Mouse (Mus musculus) embryonic facial prominence, embryonic 13.5 days (tissue): ENCODE measurements at regions not wholly inside any gene's neighbourhood (a gene's known extent, or its start where the extent isn't known, plus 50 kb on each side); places are given as distances from the start of the nearest gene placed in this dataset.

Experiments
- ATAC-seq: fragments of 200-750 bp; cut with Nextera tagmentation; 2 replicates; pipeline ENCODE4 v1.8.0; 2017; ENCODE audit warnings: low read depth; ENCODE audit not compliant: insufficient number of reproducible peaks, insufficient read depth, low FRiP score, low TSS enrichment
- H3K27ac ChIP-seq: fragments of 300-500 bp; sonication (generic); 2 replicates; pipeline ENCODE4 v1.5.1; 2015; ENCODE audit warnings: moderate library complexity, mild to moderate bottlenecking, inconsistent platforms
- H3K27me3 ChIP-seq: fragments of 300-500 bp; sonication (generic); 2 replicates; pipeline ENCODE4 v1.6.1; 2015; ENCODE audit warnings: mild to moderate bottlenecking, inconsistent platforms
- H3K36me3 ChIP-seq: fragments of 300-500 bp; sonication (generic); 2 replicates; pipeline ENCODE4 v1.6.1; 2015; ENCODE audit warnings: mild to moderate bottlenecking, inconsistent platforms
- H3K4me1 ChIP-seq: fragments of 300-500 bp; sonication (generic); 2 replicates; pipeline ENCODE4 v1.6.1; 2015; ENCODE audit warnings: inconsistent platforms
- H3K4me2 ChIP-seq: fragments of 300-500 bp; sonication (generic); 2 replicates; pipeline ENCODE4 v1.6.1; 2015; ENCODE audit warnings: moderate library complexity, mild to moderate bottlenecking, inconsistent platforms
- H3K4me3 ChIP-seq: fragments of 300-500 bp; sonication (generic); 2 replicates; pipeline ENCODE4 v1.5.1; 2015; ENCODE audit warnings: mild to moderate bottlenecking, inconsistent platforms
- H3K9ac ChIP-seq: fragments of 300-500 bp; sonication (generic); 2 replicates; pipeline ENCODE4 v1.6.1; 2015; ENCODE audit warnings: mild to moderate bottlenecking, inconsistent platforms
- H3K9me3 ChIP-seq: fragments of 300-500 bp; sonication (generic); 2 replicates; pipeline ENCODE4 v1.6.1; 2016; ENCODE audit warnings: inconsistent platforms
- WGBS: fragments of 180-500 bp; shearing (Covaris S2); methylation state at CpG from one replicate; pipeline ENCODE4 v1.1.7; 2015; ENCODE audit warnings: mixed read lengths; 5-methylcytosine and 5-hydroxymethylcytosine counted together

GRCm38 (mm10) chr8:8907478-8908165 lies 217.3 kb upstream of the Arglu1 start:
- Histone ChIP-seq H3K4me3 (no peak overlapping the region), H3K27ac (no peak overlapping the region), H3K27me3 (no peaks in the 10 kb centered on the region), H3K36me3 (no peaks in the 10 kb centered on the region), H3K4me2 (no peak overlapping the region), H3K4me1 (no peaks in the 10 kb centered on the region), H3K9me3 (no peaks in the 10 kb centered on the region), H3K9ac (no peak overlapping the region)
- 56% methylated on average over 7 of the region's 7 CpGs for WGBS
- no peak for ATAC-seq

- no peaks in the 10 kb centered on the region for H3K36me3 ChIP-seq
- no peak for ATAC-seq
- H3K27me3 ChIP-seq = no peaks in the 10 kb centered on the region
- H3K9ac ChIP-seq = no peak overlapping the region
- H3K4me2 ChIP-seq = no peak overlapping the region
- no peaks in the 10 kb centered on the region for H3K9me3 ChIP-seq
- H3K27ac ChIP-seq = no peak overlapping the region
- H3K4me1 ChIP-seq = no peaks in the 10 kb centered on the region
- no peak overlapping the region for H3K4me3 ChIP-seq
- 43% methylated on average over 3 of the region's 3 CpGs for WGBS
Observed at GRCm38 (mm10) chr8:8892996-8893395, 202.7 kb upstream of the Arglu1 start.

- Histone ChIP-seq H3K4me2 (no peak overlapping the region), H3K27ac (no peak overlapping the region), H3K4me1 (no peaks in the 10 kb centered on the region), H3K9ac (no peak overlapping the region), H3K4me3 (no peak overlapping the region), H3K27me3 (no peaks in the 10 kb centered on the region), H3K36me3 (no peaks in the 10 kb centered on the region), H3K9me3 (no peaks in the 10 kb centered on the region)
- 70% methylated on average over 5 of the region's 5 CpGs for WGBS
- ATAC-seq = no peak
Observed at GRCm38 (mm10) chr8:8877286-8877685, 187.0 kb upstream of the Arglu1 start.

GRCm38 (mm10) chr8:8876879-8877278 lies 186.6 kb upstream of the Arglu1 start:
- Histone ChIP-seq H3K9me3 (no peaks in the 10 kb centered on the region), H3K4me1 (no peaks in the 10 kb centered on the region), H3K36me3 (no peaks in the 10 kb centered on the region), H3K27me3 (no peaks in the 10 kb centered on the region), H3K4me3 (no peak overlapping the region), H3K4me2 (no peak overlapping the region), H3K9ac (no peak overlapping the region), H3K27ac (no peak overlapping the region)
- ATAC-seq = no peak
- WGBS = 59% methylated on average over 9 of the region's 9 CpGs

GRCm38 (mm10) chr8:8876469-8876868 lies 186.1 kb upstream of the Arglu1 start:
- Histone ChIP-seq H3K4me3 (no peak overlapping the region), H3K4me2 (no peak overlapping the region), H3K9ac (no peak overlapping the region), H3K27ac (no peak overlapping the region), H3K36me3 (no peaks in the 10 kb centered on the region), H3K9me3 (no peaks in the 10 kb centered on the region), H3K4me1 (no peaks in the 10 kb centered on the region), H3K27me3 (no peaks in the 10 kb centered on the region)
- no peak for ATAC-seq
- WGBS = 73% methylated on average over 6 of the region's 6 CpGs

GRCm38 (mm10) chr8:8871938-8872337 lies 181.6 kb upstream of the Arglu1 start:
- H3K4me2 ChIP-seq = no peak overlapping the region
- no peak overlapping the region for H3K4me3 ChIP-seq
- H3K9me3 ChIP-seq = no peaks in the 10 kb centered on the region
- H3K4me1 ChIP-seq = peaks cover 16% of the 10 kb centered on the region
- WGBS = 52% methylated on average over 3 of the region's 3 CpGs
- H3K27me3 ChIP-seq = no peaks in the 10 kb centered on the region
- H3K9ac ChIP-seq = no peak overlapping the region
- H3K27ac ChIP-seq = no peak overlapping the region
- ATAC-seq = no peak
- no peaks in the 10 kb centered on the region for H3K36me3 ChIP-seq

- Histone ChIP-seq H3K27me3 (no peaks in the 10 kb centered on the region), H3K4me1 (peaks cover 17% of the 10 kb centered on the region), H3K36me3 (no peaks in the 10 kb centered on the region), H3K4me2 (no peak overlapping the region), H3K9me3 (no peaks in the 10 kb centered on the region), H3K27ac (no peak overlapping the region), H3K9ac (no peak overlapping the region), H3K4me3 (no peak overlapping the region)
- ATAC-seq = no peak
- WGBS = 47% methylated on average over 8 of the region's 8 CpGs
Observed at GRCm38 (mm10) chr8:8871039-8871438, 180.7 kb upstream of the Arglu1 start.

GRCm38 (mm10) chr8:8870487-8870886 lies 180.2 kb upstream of the Arglu1 start:
- no peak overlapping the region for H3K27ac ChIP-seq

GRCm38 (mm10) chr8:8869338-8869737 lies 179.0 kb upstream of the Arglu1 start:
- Histone ChIP-seq H3K4me3 (no peak overlapping the region), H3K27me3 (no peaks in the 10 kb centered on the region), H3K4me1 (peaks cover 17% of the 10 kb centered on the region), H3K9me3 (no peaks in the 10 kb centered on the region), H3K9ac (no peak overlapping the region), H3K36me3 (no peaks in the 10 kb centered on the region), H3K27ac (no peak overlapping the region), H3K4me2 (no peak overlapping the region)
- WGBS = 70% methylated on average over 6 of the region's 6 CpGs
- no peak for ATAC-seq

More at GRCm38 (mm10) chr8:8870487-8870886, 180.2 kb upstream of the Arglu1 start:
- H3K9ac ChIP-seq = no peak overlapping the region
- ATAC-seq = no peak
- H3K27me3 ChIP-seq = no peaks in the 10 kb centered on the region
- H3K4me3 ChIP-seq = no peak overlapping the region
- peaks cover 17% of the 10 kb centered on the region for H3K4me1 ChIP-seq
- H3K9me3 ChIP-seq = no peaks in the 10 kb centered on the region
- no peak overlapping the region for H3K4me2 ChIP-seq
- WGBS = 9% methylated on average over 4 of the region's 4 CpGs
- no peaks in the 10 kb centered on the region for H3K36me3 ChIP-seq

- WGBS = 58% methylated on average over 8 of the region's 8 CpGs
- no peak for ATAC-seq
- Histone ChIP-seq H3K4me1 (peaks cover 17% of the 10 kb centered on the region), H3K4me2 (no peak overlapping the region), H3K9ac (no peak overlapping the region), H3K27ac (no peak overlapping the region), H3K9me3 (no peaks in the 10 kb centered on the region), H3K4me3 (no peak overlapping the region), H3K27me3 (no peaks in the 10 kb centered on the region), H3K36me3 (no peaks in the 10 kb centered on the region)
Observed at GRCm38 (mm10) chr8:8867924-8868323, 177.6 kb upstream of the Arglu1 start.

GRCm38 (mm10) chr8:8867126-8867777 lies 176.9 kb upstream of the Arglu1 start:
- WGBS = 32% methylated on average over 9 of the region's 9 CpGs
- Histone ChIP-seq H3K27me3 (no peaks in the 10 kb centered on the region), H3K9ac (no peak overlapping the region), H3K9me3 (no peaks in the 10 kb centered on the region), H3K4me2 (no peak overlapping the region; the same call in 1 of the 2 replicates), H3K4me1 (peaks cover 17% of the 10 kb centered on the region), H3K27ac (no peak overlapping the region), H3K4me3 (no peak overlapping the region), H3K36me3 (no peaks in the 10 kb centered on the region)
- no peak for ATAC-seq

- no peak for ATAC-seq
- WGBS = 91% methylated on average over 6 of the region's 6 CpGs
Observed at GRCm38 (mm10) chr8:8862767-8863166, 172.4 kb upstream of the Arglu1 start.

More at GRCm38 (mm10) chr8:8862767-8863166, 172.4 kb upstream of the Arglu1 start:
- Histone ChIP-seq H3K4me1 (peaks cover 10% of the 10 kb centered on the region), H3K4me2 (no peak overlapping the region), H3K9me3 (no peaks in the 10 kb centered on the region), H3K27me3 (no peaks in the 10 kb centered on the region), H3K9ac (no peak overlapping the region), H3K4me3 (no peak overlapping the region), H3K36me3 (no peaks in the 10 kb centered on the region), H3K27ac (no peak overlapping the region)
